Mouse (Mus musculus) liver, embryonic 14.5 days (tissue): ENCODE measurements around the gene Mfsd2b.

Source experiments
- CTCF ChIP-seq: IDR thresholded peaks from 2 replicates; pipeline ENCODE4 v1.5.1; 2016; ENCODE audit warnings: antibody characterized with exemption, low read depth, control low read depth
- EP300 ChIP-seq: IDR thresholded peaks from 2 replicates; pipeline ENCODE4 v1.6.1; 2016; ENCODE audit warnings: antibody characterized with exemption, low read depth

GRCm38 (mm10) chr12:4868924-4869323 lies 5.2 kb downstream of the Mfsd2b start:
- no peak for TF ChIP-seq CTCF
- no peak for TF ChIP-seq EP300
